10 mouse cellular contexts compared by ENCODE assay signal in the genomic region with DNA sequence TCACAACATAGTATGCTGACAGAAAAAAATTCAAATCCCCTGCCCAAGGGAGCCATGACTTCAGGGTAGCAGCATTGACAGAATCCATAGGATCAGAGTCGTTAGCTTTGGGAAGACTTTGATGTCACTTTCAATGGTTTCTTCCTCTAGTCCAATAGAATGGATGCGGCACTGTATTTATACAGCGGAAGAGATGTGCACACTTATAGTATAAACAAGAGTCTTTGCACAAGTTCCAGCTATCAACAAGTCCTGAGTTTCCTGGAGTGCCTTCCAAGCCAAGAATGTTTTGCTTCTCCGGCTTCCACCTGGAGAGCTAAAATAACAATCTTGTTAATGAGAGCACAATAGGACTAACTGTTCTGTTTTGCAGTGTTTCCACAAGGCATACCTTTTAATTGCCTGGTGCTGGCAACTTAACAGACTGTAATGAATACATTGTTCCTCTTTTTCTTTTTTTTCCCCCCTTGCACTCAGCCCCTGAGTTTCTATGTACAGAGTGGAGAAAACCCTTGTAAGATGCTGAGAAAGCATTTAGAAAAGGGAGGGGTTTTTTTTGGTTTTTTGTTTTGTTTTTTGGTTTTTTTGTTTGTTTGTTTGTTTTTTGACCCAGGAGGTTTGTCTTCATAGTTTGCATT.
A peak's percentile ranks its signal among the peaks of the same experiment; 100 is the strongest.
DNase-seq lines count a peak whose midpoint lies in the region; ATAC-seq and TF ChIP-seq lines count a peak whose summit lies in the region.
"Had no signal": no experiment of that assay in that cellular context is flagged by ENCODE, and none has a peak within 500 bp of the region (broad histone marks: within the 10 kb centered on the region; RNA-seq: fewer than 3 reads in every experiment).

No protein-coding gene starts in this region.

- peak; percentile 74 for DNase-seq in lung, embryonic 14.5 days
- DNase-seq in lung, postnatal 4 days = no peak
- DNase-seq in embryonic facial prominence, embryonic 14.5 days (ENCODE audit: low spot score) = peak; percentile 39
- DNase-seq in forebrain, postnatal 0 days = no peak
- no peak for DNase-seq in embryo, embryonic 9.5 days (ENCODE audit: extremely low spot score)
- no peak for DNase-seq in thymus, postnatal 10 days (ENCODE audit: low spot score in 2 of 2)
- DNase-seq: adrenal gland, postnatal 25 days; liver, embryonic 13.5 days; spleen, adult 18-20 months had no signal

- no peaks in the 10 kb centered on the region for H3K36me3 ChIP-seq in lung, embryonic 14.5 days (ENCODE audit: insufficient read depth)
- H3K36me3 ChIP-seq in embryonic facial prominence, embryonic 14.5 days (ENCODE audit: control insufficient read depth, insufficient read depth, low read length) = no peaks in the 10 kb centered on the region
- H3K36me3 ChIP-seq in forebrain, postnatal 0 days (ENCODE audit: insufficient read depth) = no peaks in the 10 kb centered on the region
- H3K36me3 ChIP-seq in midbrain, embryonic 16.5 days (ENCODE audit: control insufficient read depth, insufficient read depth, low read length) = no peaks in the 10 kb centered on the region
- H3K36me3 ChIP-seq: liver, embryonic 13.5 days had no signal

- WGBS in lung, embryonic 14.5 days = 12% methylated on average over 4 of the region's 4 CpGs
- WGBS in embryonic facial prominence, embryonic 14.5 days = 27% methylated on average over 4 of the region's 4 CpGs
- WGBS in forebrain, postnatal 0 days = 21% methylated on average over 4 of the region's 4 CpGs
- WGBS in midbrain, embryonic 16.5 days = 43% methylated on average over 4 of the region's 4 CpGs

- no peaks in the 10 kb centered on the region for H3K27me3 ChIP-seq in lung, embryonic 14.5 days (ENCODE audit: insufficient read depth, low read length)
- no peaks in the 10 kb centered on the region for H3K27me3 ChIP-seq in embryonic facial prominence, embryonic 14.5 days (replicated peaks; ENCODE audit: control insufficient read depth, insufficient read depth, low read length)
- H3K27me3 ChIP-seq in forebrain, postnatal 0 days (ENCODE audit: insufficient read depth, low read length) = no peaks in the 10 kb centered on the region
- no peaks in the 10 kb centered on the region for H3K27me3 ChIP-seq in midbrain, embryonic 16.5 days (ENCODE audit: control insufficient read depth, insufficient read depth, low read depth, low read length)
- H3K27me3 ChIP-seq: liver, embryonic 13.5 days had no signal

- H3K4me2 ChIP-seq in lung, embryonic 14.5 days = peak overlapping the region; percentile 41
- peak overlapping the region; percentile 35 for H3K4me2 ChIP-seq in embryonic facial prominence, embryonic 14.5 days (ENCODE audit: low read depth, low read length)
- peak overlapping the region; percentile 41 for H3K4me2 ChIP-seq in forebrain, postnatal 0 days (ENCODE audit: low read depth)
- peak overlapping the region; percentile 48 for H3K4me2 ChIP-seq in midbrain, embryonic 16.5 days (ENCODE audit: low read length)
- H3K4me2 ChIP-seq: liver, embryonic 13.5 days had no signal

- H3K4me3 ChIP-seq in lung, embryonic 14.5 days (ENCODE audit: low read depth, low read length) = no peak overlapping the region
- H3K4me3 ChIP-seq in embryonic facial prominence, embryonic 14.5 days (ENCODE audit: low read depth, low read length) = no peak overlapping the region
- H3K4me3 ChIP-seq in forebrain, postnatal 0 days (ENCODE audit: low read depth, low read length) = no peak overlapping the region
- no peak overlapping the region for H3K4me3 ChIP-seq in midbrain, embryonic 16.5 days (ENCODE audit: low read depth, low read length)
- H3K4me3 ChIP-seq: liver, embryonic 13.5 days had no signal

- peaks cover 12% of the 10 kb centered on the region; the same call in 1 of the 2 replicates for H3K4me1 ChIP-seq in lung, embryonic 14.5 days (ENCODE audit: insufficient read depth)
- peaks cover 14% of the 10 kb centered on the region; the same call in 1 of the 2 replicates for H3K4me1 ChIP-seq in embryonic facial prominence, embryonic 14.5 days (ENCODE audit: control insufficient read depth, insufficient read depth, low read length)
- 0 out of 2 replicates have a peak, but pooled peaks cover 10% of the 10 kb centered on the region for H3K4me1 ChIP-seq in forebrain, postnatal 0 days (ENCODE audit: insufficient read depth)
- H3K4me1 ChIP-seq in midbrain, embryonic 16.5 days (ENCODE audit: control insufficient read depth, insufficient read depth, low read length) = peaks cover 10% of the 10 kb centered on the region
- H3K4me1 ChIP-seq: liver, embryonic 13.5 days had no signal

- H3K9ac ChIP-seq in lung, embryonic 14.5 days = no peak overlapping the region
- H3K9ac ChIP-seq in embryonic facial prominence, embryonic 14.5 days (ENCODE audit: low read depth, low read length) = no peak overlapping the region
- H3K9ac ChIP-seq in forebrain, postnatal 0 days = no peak overlapping the region
- H3K9ac ChIP-seq in midbrain, embryonic 16.5 days (ENCODE audit: low read depth, low read length) = no peak overlapping the region
- H3K9ac ChIP-seq: liver, embryonic 13.5 days had no signal

- no peak for ATAC-seq in lung, embryonic 14.5 days (ENCODE audit: insufficient read depth)
- ATAC-seq in embryonic facial prominence, embryonic 14.5 days (ENCODE audit: low read depth) = peak; percentile 28; the same call in 1 of the 2 replicates
- peak; percentile 17; the same call in 1 of the 2 replicates for ATAC-seq in forebrain, postnatal 0 days
- ATAC-seq in midbrain, embryonic 16.5 days = no peak

- no peaks in the 10 kb centered on the region for H3K9me3 ChIP-seq in lung, embryonic 14.5 days (ENCODE audit: low read depth, low read length)
- H3K9me3 ChIP-seq in embryonic facial prominence, embryonic 14.5 days (ENCODE audit: control insufficient read depth, low read length) = no peaks in the 10 kb centered on the region
- no peaks in the 10 kb centered on the region for H3K9me3 ChIP-seq in forebrain, postnatal 0 days (ENCODE audit: low read length)
- no peaks in the 10 kb centered on the region for H3K9me3 ChIP-seq in midbrain, embryonic 16.5 days (replicated peaks; ENCODE audit: control insufficient read depth, low read length, poor library complexity, severe bottlenecking)
- H3K9me3 ChIP-seq: liver, embryonic 13.5 days had no signal

- TF ChIP-seq CTCF in lung, embryonic 14.5 days (IDR thresholded peaks at IDR 0.05; ENCODE audit: low read depth) = no peak
- TF ChIP-seq CTCF in forebrain, postnatal 0 days (IDR thresholded peaks at IDR 0.05; ENCODE audit: low read depth) = no peak

- no peak overlapping the region for H3K27ac ChIP-seq in lung, embryonic 14.5 days (ENCODE audit: low read depth)
- H3K27ac ChIP-seq in embryonic facial prominence, embryonic 14.5 days (replicated peaks; ENCODE audit: low read depth, low read length) = no peak overlapping the region
- H3K27ac ChIP-seq in forebrain, postnatal 0 days (ENCODE audit: low read depth, low read length) = no peak overlapping the region
- no peak overlapping the region for H3K27ac ChIP-seq in midbrain, embryonic 16.5 days (ENCODE audit: low read length)
- H3K27ac ChIP-seq: liver, embryonic 13.5 days had no signal

Comparison
In these comparisons a context has a peak if more than half of its experiments do, and no peak if none do; other contexts are left out.
1. DNase-seq: peak in lung, embryonic 14.5 days (single experiment) and embryonic facial prominence, embryonic 14.5 days (single experiment); none in lung, postnatal 4 days (0 of 2), forebrain, postnatal 0 days (single experiment), embryo, embryonic 9.5 days (single experiment) and thymus, postnatal 10 days (0 of 2).
2. ATAC-seq: peak in embryonic facial prominence, embryonic 14.5 days (single experiment) and forebrain, postnatal 0 days (single experiment); none in lung, embryonic 14.5 days (single experiment) and midbrain, embryonic 16.5 days (single experiment).
3. Peak in every context shown above with its lines, with median percentiles within 50 percentile points of each other: H3K4me2 ChIP-seq.